8 mouse cellular contexts compared by ENCODE assay signal in genomic region chrX:35889800-35890106, GRCm38 (mm10). TPM values are rescaled to one million over a fixed set of nuclear protein-coding genes. Genes with fewer than 3 reads are reported as not detected.
DNase-seq lines count a peak whose midpoint lies in the region; ATAC-seq and TF ChIP-seq lines count a peak whose summit lies in the region.

No protein-coding gene starts in this region.

- no peak overlapping the region for H3K27ac ChIP-seq in left cerebral cortex, adult 2 months
- H3K27ac ChIP-seq in bone marrow macrophage, adult 2 months (ENCODE audit: insufficient read depth, low read depth, low read length): no peak overlapping the region
- no peak overlapping the region for H3K27ac ChIP-seq in embryonic fibroblast, embryonic 13.5 days (ENCODE audit: insufficient read depth, low read length)
- H3K27ac ChIP-seq in limb, embryonic 12.5 days: no peak overlapping the region
- H3K27ac ChIP-seq in olfactory bulb, adult 2 months (ENCODE audit: insufficient read depth, low read depth, low read length): 0 out of 2 replicates have a peak overlapping the region, but pooled peaks have one; percentile 13

- H3K4me3 ChIP-seq in left cerebral cortex, adult 2 months: peak overlapping the region; percentile 55
- peak overlapping the region; percentile 83 for H3K4me3 ChIP-seq in bone marrow macrophage, adult 2 months (ENCODE audit: insufficient read depth, low read length)
- H3K4me3 ChIP-seq in embryonic fibroblast, embryonic 13.5 days (ENCODE audit: insufficient read depth, low read length): peak overlapping the region; percentile 79
- H3K4me3 ChIP-seq in limb, embryonic 12.5 days (replicated peaks): peak overlapping the region; percentile 56
- peak overlapping the region; percentile 72 for H3K4me3 ChIP-seq in olfactory bulb, adult 2 months (ENCODE audit: insufficient read depth, low read depth, low read length)

- 5% methylated on average over 8 of the region's 8 CpGs for WGBS in limb, embryonic 12.5 days
- WGBS in olfactory bulb, adult 2 months: 17% methylated on average over 8 of the region's 8 CpGs

- DNase-seq in left cerebral cortex, adult 2 months (ENCODE audit: extremely low spot score in 1 of 2, low spot score in 2 of 2): peak in 1 of 2 experiments; percentile 9
- DNase-seq in left cerebral cortex, postnatal 36 days (ENCODE audit: low spot score in 2 of 2): no peak
- DNase-seq in urinary bladder, postnatal 25 days (ENCODE audit: low spot score): no peak

- H3K4me1 ChIP-seq in bone marrow macrophage, adult 2 months (ENCODE audit: control insufficient read depth, insufficient read depth, low read length): peaks cover 25% of the 10 kb centered on the region
- peaks cover 3% of the 10 kb centered on the region for H3K4me1 ChIP-seq in embryonic fibroblast, embryonic 13.5 days (ENCODE audit: control insufficient read depth, insufficient read depth, low read length)
- H3K4me1 ChIP-seq in limb, embryonic 12.5 days (replicated peaks): no peaks in the 10 kb centered on the region
- H3K4me1 ChIP-seq in olfactory bulb, adult 2 months (ENCODE audit: control insufficient read depth, insufficient read depth, low read length): peaks cover 4% of the 10 kb centered on the region; the same call in 1 of the 2 replicates

- no peaks in the 10 kb centered on the region for H3K36me3 ChIP-seq in limb, embryonic 12.5 days

- H3K27me3 ChIP-seq in limb, embryonic 12.5 days: no peaks in the 10 kb centered on the region; the same call in 1 of the 2 replicates

- no peak for TF ChIP-seq POLR2A in bone marrow macrophage, adult 2 months (IDR thresholded peaks at IDR 0.05; ENCODE audit: borderline replicate concordance, low read depth, low read length)
- TF ChIP-seq POLR2A in embryonic fibroblast, embryonic 13.5 days (IDR thresholded peaks at IDR 0.05; ENCODE audit: low read depth, low read length): no peak
- TF ChIP-seq POLR2A in olfactory bulb, adult 2 months (IDR thresholded peaks at IDR 0.05; ENCODE audit: insufficient read depth, low read depth, low read length): no peak

- H3K9ac ChIP-seq in limb, embryonic 12.5 days (replicated peaks): peak overlapping the region; percentile 64

- peak overlapping the region; percentile 59 for H3K4me2 ChIP-seq in limb, embryonic 12.5 days

- ATAC-seq in limb, embryonic 12.5 days (ENCODE audit: insufficient number of reproducible peaks, insufficient read depth, low FRiP score, low TSS enrichment, low read depth): no peak
- ATAC-seq in megakaryocyte progenitor cell, adult 5-6 weeks (replicated peaks; ENCODE audit: poor library complexity): no peak

- no peak for TF ChIP-seq CTCF in left cerebral cortex, adult 2 months (IDR thresholded peaks at IDR 0.05)
- no peak for TF ChIP-seq CTCF in bone marrow macrophage, adult 2 months (IDR thresholded peaks at IDR 0.05; ENCODE audit: low read depth, low read length)
- no peak for TF ChIP-seq CTCF in embryonic fibroblast, embryonic 13.5 days (IDR thresholded peaks at IDR 0.05; ENCODE audit: borderline replicate concordance, insufficient read depth, low read length)
- TF ChIP-seq CTCF in olfactory bulb, adult 2 months (IDR thresholded peaks at IDR 0.05; ENCODE audit: insufficient read depth, low read depth, low read length): no peak

- intact Hi-C loops in left cerebral cortex, adult 2 months (cut with DNase I): no loop called here
- intact Hi-C loops in left cerebral cortex, postnatal 36 days (cut with DNase I): no loop called here

- H3K9me3 ChIP-seq in limb, embryonic 12.5 days: no peaks in the 10 kb centered on the region

RNA-seq across cellular contexts. Expression of gene Dock11, which starts 1.1 kb away (rescaled TPM):
- total RNA-seq in left cerebral cortex, adult 2 months (2021): 1 to 10 TPM; 5.7 to 6.7 TPM
- total RNA-seq in left cerebral cortex, postnatal 36 days (2021): 1 to 10 TPM; 5.6 to 8.4 TPM
- 56.9 and 64.1 TPM in 2 replicates for polyA plus RNA-seq in bone marrow macrophage, adult 2 months (2012; ENCODE audit: insufficient read depth, insufficient read length, missing spikeins)
- polyA plus RNA-seq in embryonic fibroblast, embryonic 13.5 days (2011; ENCODE audit: insufficient read length, low read depth, missing spikeins): 19.2 and 21.0 TPM in 2 replicates
- 20.2 and 21.3 TPM in 2 replicates for polyA plus RNA-seq in limb, embryonic 12.5 days (2016; fragmentation: Nextera tagmentation; extraction: Ambion mirVana)
- polyA plus RNA-seq in olfactory bulb, adult 2 months (2012; ENCODE audit: insufficient read depth, insufficient read length, low replicate concordance, missing spikeins): 45.5 TPM in 1 of 2 replicates, not detected in the other
- 116 and 118 TPM in 2 replicates for total RNA-seq in megakaryocyte progenitor cell, adult 5-6 weeks (2015)
- total RNA-seq in megakaryocyte progenitor cell, adult 5-6 weeks (2017): 81.5 and 95.3 TPM in 2 replicates
